Mouse (Mus musculus) forebrain, embryonic 11.5 days (tissue): Measurements from ENCODE around the gene Sh3bp4. TPM values are rescaled to one million over a fixed set of nuclear protein-coding genes. Genes with fewer than 3 reads are reported as not detected.
A peak's percentile ranks its signal among the peaks of the same experiment; 100 is the strongest.

Source experiments
- ATAC-seq: fragments of 200-750 bp; cut with Nextera tagmentation; replicated peaks from 2 replicates; pipeline ENCODE4 v1.8.0; 2017; ENCODE audit warnings: moderate TSS enrichment; ENCODE audit not compliant: low FRiP score
- DNase-seq: peaks from one replicate; pipeline ENCODE4 v3.0.0-alpha.2; 2017; ENCODE audit warnings: low spot score
- H3K27ac ChIP-seq: fragments of 300-500 bp; sonication (generic); 2 replicates; pipeline ENCODE4 v1.5.1; 2014; ENCODE audit warnings: low read depth, low read length
- H3K27me3 ChIP-seq: fragments of 300-500 bp; sonication (generic); 2 replicates; pipeline ENCODE4 v1.6.1; 2014; ENCODE audit warnings: mild to moderate bottlenecking, low read length, mixed read lengths; ENCODE audit not compliant: control insufficient read depth, insufficient read depth
- H3K36me3 ChIP-seq: fragments of 300-500 bp; sonication (generic); 2 replicates; pipeline ENCODE4 v1.6.1; 2014; ENCODE audit warnings: mild to moderate bottlenecking, low read length, moderate library complexity, mixed read lengths; ENCODE audit not compliant: control insufficient read depth, insufficient read depth
- H3K4me1 ChIP-seq: fragments of 300-500 bp; sonication (generic); replicated peaks from 2 replicates; pipeline ENCODE4 v1.6.1; 2014; ENCODE audit warnings: low read length, mixed read lengths; ENCODE audit not compliant: control insufficient read depth, insufficient read depth
- H3K4me2 ChIP-seq: fragments of 300-500 bp; sonication (generic); 2 replicates; pipeline ENCODE4 v1.6.1; 2014; ENCODE audit warnings: low read depth, mild to moderate bottlenecking, low read length, moderate library complexity, mixed read lengths; ENCODE audit not compliant: severe bottlenecking
- H3K4me3 ChIP-seq: fragments of 300-500 bp; sonication (generic); 2 replicates; pipeline ENCODE4 v1.5.1; 2014; ENCODE audit warnings: low read depth, low read length
- H3K9ac ChIP-seq: fragments of 300-500 bp; sonication (generic); 2 replicates; pipeline ENCODE4 v1.6.1; 2014; ENCODE audit warnings: low read length
- H3K9me3 ChIP-seq: fragments of 300-500 bp; sonication (generic); 2 replicates; pipeline ENCODE4 v1.6.1; 2016; ENCODE audit warnings: low read length, mixed read lengths; ENCODE audit not compliant: control insufficient read depth
- WGBS: fragments of 180-500 bp; shearing (Covaris S2); extraction: QIAGEN DNeasy Blood & Tissue Kit; methylation state at CpG from one replicate; pipeline ENCODE4 v1.1.7; 2014; 5-methylcytosine and 5-hydroxymethylcytosine counted together
- polyA plus RNA-seq: library from polyadenylated mRNA; unstranded; fragments of >200 nt; fragmentation: Nextera tagmentation; extraction: Ambion mirVana; gene quantifications from 2 replicates; pipeline ENCODE4 v1.2.1, GENCODE M21; 2014

Gene Sh3bp4
- polyA plus RNA-seq, 1 experiment from 2014 or later = 29.3 TPM

DNA sequence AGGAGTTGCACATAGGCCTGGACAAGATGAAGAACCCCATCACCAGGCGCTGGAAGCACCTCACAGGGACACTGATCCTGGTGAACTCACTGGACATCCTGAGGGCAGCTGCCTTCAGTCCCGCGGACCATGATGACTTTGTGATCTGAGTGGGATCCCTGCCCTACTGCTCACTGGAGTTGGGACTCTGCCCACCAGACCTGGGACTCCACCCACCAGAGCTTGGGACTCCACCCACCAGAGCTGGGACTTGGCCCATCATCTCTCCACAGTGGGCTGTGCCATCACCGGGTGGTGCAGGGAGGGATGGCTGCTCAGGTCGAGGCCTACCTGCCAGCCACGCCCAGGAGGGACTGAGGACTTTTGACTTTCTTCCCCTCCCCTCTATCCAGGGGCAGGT lies 83.0 kb downstream of the Sh3bp4 start:
- ATAC-seq (no peak), DNase-seq (no peak)
- H3K27ac ChIP-seq = no peak overlapping the region
- H3K9ac ChIP-seq = no peak overlapping the region
- H3K4me3 ChIP-seq = no peak overlapping the region
- peaks cover 2% of the 10 kb centered on the region; the same call in 1 of the 2 replicates for H3K36me3 ChIP-seq
- H3K4me1 ChIP-seq = no peaks in the 10 kb centered on the region
- H3K4me2 ChIP-seq = no peak overlapping the region
- H3K9me3 ChIP-seq = no peaks in the 10 kb centered on the region
- H3K27me3 ChIP-seq = no peaks in the 10 kb centered on the region
- WGBS = 86% methylated on average over 6 of the region's 6 CpGs

- no peak for DNase-seq
- no peak overlapping the region for H3K4me3 ChIP-seq
- WGBS = 91% methylated on average over 6 of the region's 6 CpGs
- no peaks in the 10 kb centered on the region for H3K36me3 ChIP-seq
- H3K4me1 ChIP-seq = no peaks in the 10 kb centered on the region
- H3K9me3 ChIP-seq = no peaks in the 10 kb centered on the region
- no peak overlapping the region for H3K4me2 ChIP-seq
- no peaks in the 10 kb centered on the region for H3K27me3 ChIP-seq
- H3K27ac ChIP-seq = no peak overlapping the region
- H3K9ac ChIP-seq = no peak overlapping the region
- ATAC-seq = no peak
These were observed 93.3 kb downstream of the Sh3bp4 start for GRCm38 (mm10) chr1:89163483-89163882.

DNA sequence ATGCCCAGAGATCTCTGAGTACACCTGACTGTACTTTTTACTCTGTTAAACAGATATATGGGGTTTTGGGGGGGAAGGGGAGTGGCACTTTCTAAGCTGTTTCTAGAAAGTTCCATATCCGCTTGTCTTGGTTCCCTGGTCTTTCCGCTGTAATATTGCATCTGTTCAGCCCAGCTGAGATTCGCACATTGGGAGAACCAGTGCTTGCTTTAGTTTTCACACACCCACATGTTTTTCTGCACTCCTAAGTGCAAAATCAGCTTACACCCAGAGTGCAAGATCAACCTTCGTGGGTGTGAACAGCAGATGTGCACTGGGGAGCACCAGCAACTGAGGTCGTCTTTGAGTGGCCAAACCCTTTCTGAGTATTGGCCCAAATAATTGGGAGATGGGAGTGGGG lies 94.1 kb downstream of the Sh3bp4 start:
- H3K27ac ChIP-seq = no peak overlapping the region
- no peak overlapping the region for H3K4me2 ChIP-seq
- 89% methylated on average over 5 of the region's 5 CpGs for WGBS
- no peak overlapping the region for H3K9ac ChIP-seq
- no peaks in the 10 kb centered on the region for H3K9me3 ChIP-seq
- ATAC-seq = no peak
- no peaks in the 10 kb centered on the region for H3K36me3 ChIP-seq
- H3K4me1 ChIP-seq = no peaks in the 10 kb centered on the region
- no peak overlapping the region for H3K4me3 ChIP-seq
- no peak for DNase-seq
- no peaks in the 10 kb centered on the region for H3K27me3 ChIP-seq

DNA sequence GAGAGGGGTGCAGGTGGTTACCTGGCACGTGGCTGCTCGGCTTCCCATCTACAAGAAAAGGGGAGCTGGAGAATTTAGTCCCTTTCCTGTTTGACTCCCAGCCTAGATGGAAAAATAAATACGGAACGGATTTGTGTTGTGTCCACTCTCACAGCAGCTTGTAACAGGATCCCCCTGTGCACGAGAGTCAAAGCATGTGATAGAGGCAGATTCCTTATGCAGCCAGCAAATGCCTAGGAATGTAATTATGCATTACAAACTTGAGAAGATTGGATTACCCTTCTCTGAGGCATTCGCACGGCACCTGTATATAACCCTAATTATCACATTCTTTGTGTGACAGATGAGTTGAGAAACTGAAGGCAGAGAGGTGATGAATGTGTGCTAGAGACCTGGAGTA lies 94.5 kb downstream of the Sh3bp4 start:
- no peak overlapping the region for H3K9ac ChIP-seq
- H3K27ac ChIP-seq = no peak overlapping the region
- DNase-seq (no peak), ATAC-seq (no peak)
- H3K4me3 ChIP-seq = no peak overlapping the region
- H3K9me3 ChIP-seq = no peaks in the 10 kb centered on the region
- H3K4me1 ChIP-seq = no peaks in the 10 kb centered on the region
- no peak overlapping the region for H3K4me2 ChIP-seq
- H3K36me3 ChIP-seq = no peaks in the 10 kb centered on the region
- 49% methylated on average over 7 of the region's 7 CpGs for WGBS
- H3K27me3 ChIP-seq = no peaks in the 10 kb centered on the region

- DNase-seq = no peak
- H3K4me2 ChIP-seq = no peak overlapping the region
- ATAC-seq = no peak
These were observed 96.6 kb downstream of the Sh3bp4 start for GRCm38 (mm10) chr1:89166814-89167249.

DNA sequence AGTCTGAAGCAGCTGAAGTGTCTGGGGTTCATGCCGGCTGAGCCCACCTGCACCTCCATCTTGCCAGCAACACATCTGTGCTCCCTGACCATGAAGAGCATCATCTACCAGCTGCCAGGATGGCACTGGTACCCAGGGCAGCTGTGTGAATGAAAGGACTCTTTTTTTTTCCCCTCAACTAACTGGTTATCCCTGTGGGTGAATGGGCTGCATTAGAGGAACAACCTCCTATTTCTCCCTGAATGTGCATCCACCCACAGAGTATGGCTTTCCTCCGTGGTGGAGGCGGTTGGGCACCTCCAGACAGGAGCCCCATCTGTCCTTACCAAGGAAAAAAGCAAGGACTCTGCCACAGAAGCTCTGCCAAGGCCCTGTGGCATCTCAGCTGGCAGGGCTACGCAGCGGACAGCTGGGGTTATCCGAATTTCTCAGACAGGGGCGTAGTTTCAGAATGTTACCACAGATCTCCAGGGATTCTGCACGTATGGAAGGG lies 101.1 kb downstream of the Sh3bp4 start:
- H3K4me3 ChIP-seq = no peak overlapping the region

More at GRCm38 (mm10) chr1:89166814-89167249, 96.6 kb downstream of the Sh3bp4 start:
- Histone ChIP-seq H3K27ac (no peak overlapping the region), H3K4me1 (no peaks in the 10 kb centered on the region), H3K4me3 (no peak overlapping the region), H3K9me3 (no peaks in the 10 kb centered on the region), H3K9ac (no peak overlapping the region), H3K27me3 (no peaks in the 10 kb centered on the region), H3K36me3 (no peaks in the 10 kb centered on the region)
- WGBS = 59% methylated on average over 9 of the region's 9 CpGs

DNA sequence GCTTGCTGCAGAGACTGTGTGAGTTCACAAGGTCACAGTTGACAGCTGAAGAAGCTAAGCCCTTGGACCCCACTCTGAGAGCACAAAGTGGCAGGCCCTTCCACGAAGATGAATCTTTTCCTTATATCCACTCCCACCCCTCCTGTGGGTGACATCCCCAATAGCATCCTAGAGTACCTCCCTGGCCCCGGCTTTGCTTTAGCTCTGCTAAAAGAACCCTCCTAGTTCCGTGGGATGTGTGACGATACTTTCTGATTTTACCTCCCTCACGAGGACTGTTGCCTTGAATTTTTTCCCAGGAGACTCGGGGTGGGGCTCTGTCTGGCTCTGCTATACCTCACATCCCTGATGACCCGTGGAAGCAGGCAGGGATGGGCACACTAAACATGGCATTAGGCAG lies 104.4 kb downstream of the Sh3bp4 start:
- H3K9ac ChIP-seq = no peak overlapping the region
- 90% methylated on average over 7 of the region's 7 CpGs for WGBS
- ATAC-seq (no peak), DNase-seq (no peak)
- H3K4me2 ChIP-seq = no peak overlapping the region
- no peaks in the 10 kb centered on the region; the same call in 1 of the 2 replicates for H3K9me3 ChIP-seq
- H3K4me1 ChIP-seq = no peaks in the 10 kb centered on the region
- no peak overlapping the region for H3K27ac ChIP-seq
- no peak overlapping the region for H3K4me3 ChIP-seq
- H3K27me3 ChIP-seq = no peaks in the 10 kb centered on the region
- no peaks in the 10 kb centered on the region for H3K36me3 ChIP-seq

More for the DNA sequence above, 101.1 kb downstream of the Sh3bp4 start:
- WGBS = 86% methylated on average over 8 of the region's 8 CpGs
- Histone ChIP-seq H3K27ac (no peak overlapping the region), H3K9ac (no peak overlapping the region), H3K4me1 (no peaks in the 10 kb centered on the region), H3K36me3 (no peaks in the 10 kb centered on the region), H3K27me3 (no peaks in the 10 kb centered on the region), H3K4me2 (no peak overlapping the region), H3K9me3 (no peaks in the 10 kb centered on the region; the same call in 1 of the 2 replicates)
- DNase-seq (peak; percentile 45), ATAC-seq (no peak)

GRCm38 (mm10) chr1:89175355-89175754 lies 105.1 kb downstream of the Sh3bp4 start:
- no peak for ATAC-seq
- no peak overlapping the region for H3K9ac ChIP-seq
- no peaks in the 10 kb centered on the region; the same call in 1 of the 2 replicates for H3K9me3 ChIP-seq
- no peaks in the 10 kb centered on the region for H3K27me3 ChIP-seq
- peak; percentile 55 for DNase-seq
- WGBS = 50% methylated on average over 2 of the region's 2 CpGs
- no peak overlapping the region for H3K27ac ChIP-seq
- no peak overlapping the region for H3K4me2 ChIP-seq
- no peak overlapping the region for H3K4me3 ChIP-seq
- H3K36me3 ChIP-seq = no peaks in the 10 kb centered on the region
- no peaks in the 10 kb centered on the region for H3K4me1 ChIP-seq

- DNase-seq (peak; percentile 79), ATAC-seq (peak; percentile 85)
- Histone ChIP-seq H3K27ac (no peak overlapping the region), H3K4me3 (no peak overlapping the region), H3K9me3 (no peaks in the 10 kb centered on the region), H3K9ac (no peak overlapping the region), H3K27me3 (no peaks in the 10 kb centered on the region), H3K4me2 (peak overlapping the region; percentile 26; the same call in 1 of the 2 replicates), H3K4me1 (peaks cover 2% of the 10 kb centered on the region; the same call in 1 of the 2 replicates), H3K36me3 (no peaks in the 10 kb centered on the region)
- WGBS = 7% methylated on average over 9 of the region's 9 CpGs
These were observed 113.1 kb downstream of the Sh3bp4 start for GRCm38 (mm10) chr1:89183261-89183831.
